Mouse (Mus musculus) heart, adult 2 months (tissue): ENCODE data around the gene Phlpp2.

Experiments
- CTCF ChIP-seq: fragments of 200-600 bp; IDR thresholded peaks from 2 replicates; pipeline ENCODE4 v1.8.1; 2022; ENCODE audit warnings: antibody characterized with exemption, mild to moderate bottlenecking, moderate library complexity
- POLR2A ChIP-seq: fragments of 200-500 bp; IDR thresholded peaks from 2 replicates; pipeline ENCODE4 v1.6.1; 2011; ENCODE audit warnings: mild to moderate bottlenecking, low read depth, low read length, control low read depth; ENCODE audit not compliant: insufficient read depth

- TF ChIP-seq CTCF (no peak), POLR2A (no peak)
Observed at GRCm38 (mm10) chr8:109959112-109959511, 90.8 kb downstream of the Phlpp2 start.
